Mouse (Mus musculus): ENCODE data around the gene Ube4b. TPM values are rescaled to one million over a fixed set of nuclear protein-coding genes. Genes with fewer than 3 reads are reported as not detected.

Ube4b gene
- polyA plus RNA-seq, 1 experiment from 2014 or later = 28.8 TPM

- 71% methylated on average over 4 of the region's 4 CpGs for WGBS
Observed at GRCm38 (mm10) chr4:149322286-149322685, 104.3 kb downstream of the Ube4b start.

GRCm38 (mm10) chr4:149319088-149319487 is 107.5 kb downstream of the Ube4b start:
- WGBS = 83% methylated on average over 9 of the region's 9 CpGs
- DNase-seq (ENCODE audit: low spot score) = no peak
- no peak overlapping the region for H3K4me3 ChIP-seq (replicated peaks; ENCODE audit: low read depth, low read length)
- no peaks in the 10 kb centered on the region for H3K27me3 ChIP-seq (ENCODE audit: insufficient read depth, low read length)
- ATAC-seq (replicated peaks; ENCODE audit: low FRiP score, low read depth) = no peak
- H3K27ac ChIP-seq = no peak overlapping the region
- no peaks in the 10 kb centered on the region for H3K36me3 ChIP-seq (ENCODE audit: insufficient read depth, low read length)
- H3K9me3 ChIP-seq (replicated peaks; ENCODE audit: low read length) = no peaks in the 10 kb centered on the region
- no peak overlapping the region for H3K4me2 ChIP-seq (ENCODE audit: low read length)
- no peak for TF ChIP-seq CTCF (IDR thresholded peaks at IDR 0.05; ENCODE audit: low read depth)
- H3K9ac ChIP-seq (ENCODE audit: low read depth, low read length) = no peak overlapping the region
- no peaks in the 10 kb centered on the region for H3K4me1 ChIP-seq (replicated peaks; ENCODE audit: insufficient read depth, low read length)

More at GRCm38 (mm10) chr4:149322286-149322685, 104.3 kb downstream of the Ube4b start:
- Histone ChIP-seq H3K4me1 (replicated peaks; ENCODE audit: insufficient read depth, low read length) (no peaks in the 10 kb centered on the region), H3K9me3 (replicated peaks; ENCODE audit: low read length) (no peaks in the 10 kb centered on the region), H3K27me3 (ENCODE audit: insufficient read depth, low read length) (no peaks in the 10 kb centered on the region), H3K27ac (no peak overlapping the region), H3K9ac (ENCODE audit: low read depth, low read length) (no peak overlapping the region), H3K36me3 (ENCODE audit: insufficient read depth, low read length) (0 out of 2 replicates have a peak, but pooled peaks cover 2% of the 10 kb centered on the region), H3K4me2 (ENCODE audit: low read length) (no peak overlapping the region), H3K4me3 (replicated peaks; ENCODE audit: low read depth, low read length) (no peak overlapping the region)
- DNase-seq (ENCODE audit: low spot score) = no peak
- ATAC-seq (replicated peaks; ENCODE audit: low FRiP score, low read depth) = no peak
- no peak for TF ChIP-seq CTCF (IDR thresholded peaks at IDR 0.05; ENCODE audit: low read depth)

- no peaks in the 10 kb centered on the region for H3K36me3 ChIP-seq (ENCODE audit: insufficient read depth, low read length)
- H3K9me3 ChIP-seq (replicated peaks; ENCODE audit: low read length) = no peaks in the 10 kb centered on the region
- ATAC-seq (replicated peaks; ENCODE audit: low FRiP score, low read depth) (no peak), DNase-seq (ENCODE audit: low spot score) (no peak)
- WGBS = 47% methylated on average over 5 of the region's 5 CpGs
- no peak overlapping the region for H3K27ac ChIP-seq
- H3K9ac ChIP-seq (ENCODE audit: low read depth, low read length) = no peak overlapping the region
- no peak for TF ChIP-seq CTCF (IDR thresholded peaks at IDR 0.05; ENCODE audit: low read depth)
- H3K27me3 ChIP-seq (ENCODE audit: insufficient read depth, low read length) = no peaks in the 10 kb centered on the region
- H3K4me3 ChIP-seq (replicated peaks; ENCODE audit: low read depth, low read length) = no peak overlapping the region
- H3K4me1 ChIP-seq (replicated peaks; ENCODE audit: insufficient read depth, low read length) = no peaks in the 10 kb centered on the region
- H3K4me2 ChIP-seq (ENCODE audit: low read length) = no peak overlapping the region
Observed at GRCm38 (mm10) chr4:149317387-149317786, 109.2 kb downstream of the Ube4b start.

- Histone ChIP-seq H3K27ac (no peak overlapping the region), H3K4me2 (ENCODE audit: low read length) (no peak overlapping the region), H3K4me3 (replicated peaks; ENCODE audit: low read depth, low read length) (no peak overlapping the region), H3K4me1 (replicated peaks; ENCODE audit: insufficient read depth, low read length) (no peaks in the 10 kb centered on the region), H3K27me3 (ENCODE audit: insufficient read depth, low read length) (no peaks in the 10 kb centered on the region), H3K36me3 (ENCODE audit: insufficient read depth, low read length) (no peaks in the 10 kb centered on the region), H3K9ac (ENCODE audit: low read depth, low read length) (no peak overlapping the region), H3K9me3 (replicated peaks; ENCODE audit: low read length) (no peaks in the 10 kb centered on the region)
- no peak for TF ChIP-seq CTCF (IDR thresholded peaks at IDR 0.05; ENCODE audit: low read depth)
- DNase-seq (ENCODE audit: low spot score) (no peak), ATAC-seq (replicated peaks; ENCODE audit: low FRiP score, low read depth) (no peak)
- 89% methylated on average over 11 of the region's 11 CpGs for WGBS
Observed at GRCm38 (mm10) chr4:149314275-149314837, 112.2 kb downstream of the Ube4b start.

- Histone ChIP-seq H3K4me2 (ENCODE audit: low read length) (no peak overlapping the region), H3K9ac (ENCODE audit: low read depth, low read length) (no peak overlapping the region), H3K4me1 (replicated peaks; ENCODE audit: insufficient read depth, low read length) (no peaks in the 10 kb centered on the region), H3K27me3 (ENCODE audit: insufficient read depth, low read length) (no peaks in the 10 kb centered on the region), H3K36me3 (ENCODE audit: insufficient read depth, low read length) (no peaks in the 10 kb centered on the region), H3K9me3 (replicated peaks; ENCODE audit: low read length) (no peaks in the 10 kb centered on the region), H3K4me3 (replicated peaks; ENCODE audit: low read depth, low read length) (no peak overlapping the region), H3K27ac (no peak overlapping the region)
- DNase-seq (ENCODE audit: low spot score) (no peak), ATAC-seq (replicated peaks; ENCODE audit: low FRiP score, low read depth) (no peak)
- TF ChIP-seq CTCF (IDR thresholded peaks at IDR 0.05; ENCODE audit: low read depth) = no peak
- 78% methylated on average over 12 of the region's 12 CpGs for WGBS
Observed at GRCm38 (mm10) chr4:149313558-149314253, 112.8 kb downstream of the Ube4b start.

- Histone ChIP-seq H3K4me2 (ENCODE audit: low read length) (no peak overlapping the region), H3K27me3 (ENCODE audit: insufficient read depth, low read length) (no peaks in the 10 kb centered on the region), H3K9me3 (replicated peaks; ENCODE audit: low read length) (no peaks in the 10 kb centered on the region), H3K9ac (ENCODE audit: low read depth, low read length) (no peak overlapping the region), H3K36me3 (ENCODE audit: insufficient read depth, low read length) (no peaks in the 10 kb centered on the region), H3K4me1 (replicated peaks; ENCODE audit: insufficient read depth, low read length) (no peaks in the 10 kb centered on the region), H3K27ac (no peak overlapping the region), H3K4me3 (replicated peaks; ENCODE audit: low read depth, low read length) (no peak overlapping the region)
- no peak for DNase-seq (ENCODE audit: low spot score)
- no peak for TF ChIP-seq CTCF (IDR thresholded peaks at IDR 0.05; ENCODE audit: low read depth)
- no peak for ATAC-seq (replicated peaks; ENCODE audit: low FRiP score, low read depth)
- WGBS = 81% methylated on average over 5 of the region's 5 CpGs
Observed at GRCm38 (mm10) chr4:149311996-149312395, 114.6 kb downstream of the Ube4b start.
